Mouse (Mus musculus) testis, adult 2 months (tissue): ENCODE data around the gene Rack1. TPM values are rescaled to one million over a fixed set of nuclear protein-coding genes. Genes with fewer than 3 reads are reported as not detected.

Experiments
- H3K27ac ChIP-seq: fragments of 200-500 bp; 2 replicates; pipeline ENCODE4 v1.5.1; 2012; ENCODE audit warnings: low read depth, low read length; ENCODE audit not compliant: control insufficient read depth, insufficient read depth
- H3K27me3 ChIP-seq: fragments of 200-500 bp; 2 replicates; pipeline ENCODE4 v1.6.1; 2012; ENCODE audit warnings: mild to moderate bottlenecking, low read length, moderate library complexity; ENCODE audit not compliant: control insufficient read depth, insufficient read depth
- H3K36me3 ChIP-seq: fragments of 200-500 bp; 2 replicates; pipeline ENCODE4 v1.6.1; 2012; ENCODE audit warnings: mild to moderate bottlenecking, low read length; ENCODE audit not compliant: control insufficient read depth, insufficient read depth
- H3K4me1 ChIP-seq: fragments of 200-500 bp; 2 replicates; pipeline ENCODE4 v1.6.1; 2012; ENCODE audit warnings: low read length; ENCODE audit not compliant: control insufficient read depth, insufficient read depth
- H3K4me3 ChIP-seq: fragments of 200-500 bp; 2 replicates; pipeline ENCODE4 v1.5.1; 2012; ENCODE audit warnings: low read depth, mild to moderate bottlenecking, low read length, moderate library complexity, mixed read lengths; ENCODE audit not compliant: control insufficient read depth
- CTCF ChIP-seq: fragments of 200-500 bp; IDR thresholded peaks from 2 replicates; pipeline ENCODE4 v1.5.1; 2012; ENCODE audit warnings: low read depth, mild to moderate bottlenecking, inconsistent platforms, low read length, moderate library complexity; ENCODE audit not compliant: control insufficient read depth, insufficient read depth, insufficient replicate concordance
- POLR2A ChIP-seq: fragments of 200-500 bp; IDR thresholded peaks from 2 replicates; pipeline ENCODE4 v1.6.1; 2012; ENCODE audit warnings: low read depth, mild to moderate bottlenecking, inconsistent platforms, low read length, moderate library complexity; ENCODE audit not compliant: control insufficient read depth
- polyA plus RNA-seq: library from polyadenylated mRNA; depleted of rRNA; stranded (reverse); fragments of >200 nt; gene quantifications from 2 replicates; pipeline ENCODE4 v1.2.3, GENCODE M21; 2012

The Rack1 gene
- polyA plus RNA-seq, 1 experiment, result 208 TPM

GRCm38 (mm10) chr11:48836990-48837309 is 36.8 kb downstream of the Rack1 start:
- peaks cover 10% of the 10 kb centered on the region for H3K4me1 ChIP-seq
- peak overlapping the region; percentile 82 for H3K4me3 ChIP-seq
- TF ChIP-seq CTCF (no peak), POLR2A (no peak)
- no peaks in the 10 kb centered on the region for H3K36me3 ChIP-seq
- no peaks in the 10 kb centered on the region for H3K27me3 ChIP-seq
- no peak overlapping the region for H3K27ac ChIP-seq

DNA sequence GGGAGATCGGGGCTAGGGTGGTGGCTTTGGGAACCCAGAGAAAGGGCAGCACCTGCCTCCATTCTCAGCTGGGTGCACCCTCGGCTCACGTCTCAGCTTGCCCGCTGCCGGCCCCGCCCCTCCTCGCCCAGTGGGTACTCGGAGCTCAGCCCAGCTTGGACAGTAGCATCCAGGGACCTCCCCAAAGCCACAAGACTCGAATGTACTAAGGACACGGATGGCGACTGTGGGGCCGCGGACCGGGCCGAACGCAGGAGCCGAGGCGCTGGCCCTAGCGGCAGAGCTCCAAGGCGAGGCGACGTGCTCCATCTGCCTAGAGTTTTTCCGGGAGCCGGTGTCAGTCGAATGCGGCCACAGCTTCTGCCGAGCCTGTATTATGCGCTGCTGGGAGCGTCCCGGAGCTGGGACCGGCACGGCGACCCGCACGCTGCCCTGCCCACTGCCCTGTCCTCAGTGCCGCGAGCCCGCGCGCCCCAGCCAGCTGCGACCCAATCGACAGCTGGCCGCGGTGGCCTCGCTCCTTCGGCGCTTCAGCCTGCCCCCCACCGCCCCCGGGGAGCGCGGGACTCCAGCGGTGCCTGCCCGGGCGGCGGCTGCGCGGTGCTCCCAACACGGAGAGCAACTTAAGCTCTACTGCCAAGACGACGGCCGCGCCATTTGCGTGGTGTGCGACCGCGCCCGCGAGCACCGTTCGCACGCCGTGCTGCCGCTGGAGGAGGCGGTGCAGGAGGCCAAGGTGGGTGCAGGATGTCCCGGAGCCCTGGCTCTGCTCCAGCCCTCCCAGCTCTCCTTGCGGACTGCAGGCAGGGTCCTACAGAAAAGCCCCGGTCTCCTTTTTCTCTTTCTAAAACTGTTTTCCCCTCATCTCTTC is 37.4 kb downstream of the Rack1 start:
- peaks cover 10% of the 10 kb centered on the region for H3K4me1 ChIP-seq
- H3K4me3 ChIP-seq, result peak overlapping the region; percentile 82
- no peak for TF ChIP-seq CTCF
- TF ChIP-seq POLR2A, result no peak; the same call in 1 of the 2 replicates
- no peaks in the 10 kb centered on the region for H3K27me3 ChIP-seq
- peak overlapping the region; percentile 59 for H3K27ac ChIP-seq
- no peaks in the 10 kb centered on the region for H3K36me3 ChIP-seq

GRCm38 (mm10) chr11:48838181-48838797 is 38.2 kb downstream of the Rack1 start:
- TF ChIP-seq POLR2A (peak; percentile 60; the same call in 1 of the 2 replicates), CTCF (no peak)
- H3K27ac ChIP-seq, result peak overlapping the region; percentile 59
- H3K4me3 ChIP-seq, result peak overlapping the region; percentile 82
- H3K4me1 ChIP-seq, result peaks cover 10% of the 10 kb centered on the region
- H3K36me3 ChIP-seq, result no peaks in the 10 kb centered on the region
- no peaks in the 10 kb centered on the region for H3K27me3 ChIP-seq

GRCm38 (mm10) chr11:48838879-48839680 is 38.9 kb downstream of the Rack1 start:
- Histone ChIP-seq H3K27ac (no peak overlapping the region), H3K4me3 (no peak overlapping the region), H3K27me3 (no peaks in the 10 kb centered on the region), H3K4me1 (peaks cover 9% of the 10 kb centered on the region), H3K36me3 (no peaks in the 10 kb centered on the region)
- TF ChIP-seq POLR2A (no peak), CTCF (no peak)

DNA sequence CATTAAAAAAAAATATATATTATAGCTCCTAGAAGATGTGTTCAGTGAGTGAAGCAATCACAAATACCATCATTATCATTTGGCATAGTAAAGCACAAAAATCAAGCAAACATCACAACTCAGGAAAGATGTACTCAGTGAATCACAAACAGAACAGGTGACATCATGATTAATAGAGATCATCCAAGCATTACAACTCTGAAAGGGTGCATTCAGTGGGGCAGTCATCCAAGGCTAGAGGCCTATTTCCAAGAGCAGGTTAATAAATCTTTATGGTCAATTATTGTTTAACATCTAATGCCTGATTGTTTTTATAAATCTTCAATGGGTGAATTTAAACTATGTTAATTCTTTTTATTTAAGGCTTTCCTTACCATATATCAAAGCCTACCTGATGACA is 40.7 kb downstream of the Rack1 start:
- Histone ChIP-seq H3K27me3 (no peaks in the 10 kb centered on the region), H3K4me1 (peaks cover 8% of the 10 kb centered on the region), H3K27ac (no peak overlapping the region)

GRCm38 (mm10) chr11:48841213-48841612 is 41.1 kb downstream of the Rack1 start:
- Histone ChIP-seq H3K4me1 (peaks cover 8% of the 10 kb centered on the region), H3K4me3 (no peak overlapping the region), H3K36me3 (no peaks in the 10 kb centered on the region), H3K27ac (no peak overlapping the region), H3K27me3 (no peaks in the 10 kb centered on the region)
- TF ChIP-seq POLR2A (no peak), CTCF (no peak)

More for the DNA sequence above, 40.7 kb downstream of the Rack1 start:
- no peak overlapping the region for H3K4me3 ChIP-seq
- H3K36me3 ChIP-seq, result no peaks in the 10 kb centered on the region
- TF ChIP-seq CTCF (no peak), POLR2A (no peak)

DNA sequence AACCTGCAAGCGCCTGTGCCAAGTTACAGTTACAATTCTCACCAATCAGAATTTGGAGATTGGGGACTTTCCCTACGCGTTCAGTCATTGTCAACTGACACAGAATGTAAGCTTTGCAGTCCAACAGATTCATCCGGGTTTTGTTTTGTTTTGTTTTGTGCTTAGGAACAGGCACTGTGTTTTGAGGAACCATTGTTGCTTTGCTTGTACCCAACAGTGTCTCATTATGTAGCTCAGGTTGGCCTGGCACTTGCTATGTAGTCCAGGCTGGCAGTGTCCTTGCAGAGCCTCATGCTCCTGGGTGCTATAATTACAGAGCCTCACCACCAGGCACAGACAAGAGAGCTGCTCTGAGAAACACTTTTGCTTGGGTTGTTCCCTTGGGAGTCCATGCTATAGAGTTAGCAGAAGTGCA is 42.3 kb downstream of the Rack1 start:
- no peak for TF ChIP-seq POLR2A
- TF ChIP-seq CTCF, result no peak

More for the DNA sequence above, 42.3 kb downstream of the Rack1 start:
- H3K27ac ChIP-seq, result no peak overlapping the region
- H3K36me3 ChIP-seq, result no peaks in the 10 kb centered on the region
- H3K27me3 ChIP-seq, result no peaks in the 10 kb centered on the region
- H3K4me1 ChIP-seq, result peaks cover 3% of the 10 kb centered on the region
- no peak overlapping the region for H3K4me3 ChIP-seq
